ENCODE assay signal across 9 mouse cellular contexts in the genomic region with DNA sequence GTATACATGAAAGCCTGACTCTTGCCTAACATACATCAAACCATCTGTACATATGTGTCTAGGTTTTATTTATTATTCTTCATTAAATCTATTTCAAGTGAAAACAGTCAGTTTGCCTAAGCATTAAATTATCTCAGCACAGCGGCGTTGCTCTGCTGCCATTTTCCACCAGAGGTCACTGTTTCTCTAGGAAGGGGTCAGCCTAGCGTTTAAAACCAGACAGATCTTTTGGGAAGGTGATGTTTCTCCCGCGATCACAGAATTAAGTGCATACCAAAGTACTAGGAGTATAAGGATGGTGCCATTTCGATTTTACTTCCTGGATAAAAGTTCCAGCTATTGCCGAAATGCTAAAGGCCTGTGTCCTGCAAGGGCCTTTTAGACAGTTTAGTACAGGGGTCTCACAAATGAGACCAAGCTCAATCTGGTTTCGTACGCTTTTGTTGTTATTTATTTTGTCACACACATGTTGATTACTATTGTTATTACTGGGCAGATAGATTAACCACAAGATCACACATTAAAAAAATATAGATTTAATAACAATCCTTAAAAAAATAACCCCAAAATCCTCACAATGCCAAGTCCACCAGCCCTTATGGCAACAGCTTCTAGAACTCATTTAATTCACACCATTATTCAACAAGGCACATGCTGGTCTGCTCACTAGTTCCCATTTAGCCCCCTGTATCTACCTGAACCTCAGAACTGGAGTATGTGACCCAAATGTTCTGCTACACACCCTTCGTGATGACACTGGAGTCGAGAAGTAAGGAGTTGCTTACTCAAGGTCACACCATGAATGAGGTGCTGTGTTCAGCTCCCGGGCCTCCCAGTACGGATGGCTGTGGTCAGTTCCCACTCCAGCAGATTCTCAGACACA. TPM values are rescaled to one million over a fixed set of nuclear protein-coding genes. Genes with fewer than 3 reads are reported as not detected.
DNase-seq lines count a peak whose midpoint lies in the region; ATAC-seq and TF ChIP-seq lines count a peak whose summit lies in the region.
"Had no signal": no experiment of that assay in that cellular context is flagged by ENCODE, and none has a peak within 500 bp of the region (broad histone marks: within the 10 kb centered on the region; RNA-seq: fewer than 3 reads in every experiment).

No protein-coding gene starts in this region.

- peak; percentile 43; the same call in 1 of the 2 replicates for TF ChIP-seq CTCF in testis, adult 2 months (IDR thresholded peaks at IDR 0.05; ENCODE audit: control insufficient read depth, insufficient read depth, insufficient replicate concordance, low read depth, low read length)

- no peak for TF ChIP-seq POLR2A in testis, adult 2 months (IDR thresholded peaks at IDR 0.05; ENCODE audit: control insufficient read depth, low read depth, low read length)

- no peaks in the 10 kb centered on the region for H3K4me1 ChIP-seq in embryonic facial prominence, embryonic 10.5 days
- no peaks in the 10 kb centered on the region for H3K4me1 ChIP-seq in heart, embryonic 16.5 days (ENCODE audit: control insufficient read depth, insufficient read depth, low read length)
- no peaks in the 10 kb centered on the region for H3K4me1 ChIP-seq in liver, embryonic 13.5 days (replicated peaks)
- H3K4me1 ChIP-seq in neural tube, embryonic 11.5 days (ENCODE audit: control insufficient read depth, insufficient read depth, low read length) = no peaks in the 10 kb centered on the region
- no peaks in the 10 kb centered on the region for H3K4me1 ChIP-seq in testis, adult 2 months (ENCODE audit: control insufficient read depth, insufficient read depth, low read length)
- H3K4me1 ChIP-seq: embryonic facial prominence, embryonic 15.5 days had no signal

- no peaks in the 10 kb centered on the region for H3K9me3 ChIP-seq in embryonic facial prominence, embryonic 10.5 days
- no peaks in the 10 kb centered on the region for H3K9me3 ChIP-seq in heart, embryonic 16.5 days (replicated peaks; ENCODE audit: control insufficient read depth, low read length)
- no peaks in the 10 kb centered on the region for H3K9me3 ChIP-seq in liver, embryonic 13.5 days (replicated peaks)
- H3K9me3 ChIP-seq in neural tube, embryonic 11.5 days (ENCODE audit: control insufficient read depth, low read length) = no peaks in the 10 kb centered on the region
- H3K9me3 ChIP-seq: embryonic facial prominence, embryonic 15.5 days had no signal

- H3K27me3 ChIP-seq in embryonic facial prominence, embryonic 10.5 days (replicated peaks; ENCODE audit: low read depth, poor library complexity, severe bottlenecking) = no peaks in the 10 kb centered on the region
- no peaks in the 10 kb centered on the region for H3K27me3 ChIP-seq in heart, embryonic 16.5 days (ENCODE audit: control insufficient read depth, insufficient read depth, low read length)
- no peaks in the 10 kb centered on the region for H3K27me3 ChIP-seq in liver, embryonic 13.5 days
- H3K27me3 ChIP-seq in neural tube, embryonic 11.5 days (ENCODE audit: control insufficient read depth, insufficient read depth, low read length) = no peaks in the 10 kb centered on the region
- H3K27me3 ChIP-seq in testis, adult 2 months (ENCODE audit: control insufficient read depth, insufficient read depth, low read length) = no peaks in the 10 kb centered on the region
- H3K27me3 ChIP-seq: embryonic facial prominence, embryonic 15.5 days had no signal

- no peaks in the 10 kb centered on the region for H3K36me3 ChIP-seq in embryonic facial prominence, embryonic 10.5 days (replicated peaks)
- H3K36me3 ChIP-seq in heart, embryonic 16.5 days (ENCODE audit: control insufficient read depth, insufficient read depth) = no peaks in the 10 kb centered on the region
- H3K36me3 ChIP-seq in liver, embryonic 13.5 days = no peaks in the 10 kb centered on the region
- no peaks in the 10 kb centered on the region for H3K36me3 ChIP-seq in neural tube, embryonic 11.5 days (ENCODE audit: control insufficient read depth, insufficient read depth, low read length)
- no peaks in the 10 kb centered on the region for H3K36me3 ChIP-seq in testis, adult 2 months (ENCODE audit: control insufficient read depth, insufficient read depth, low read length)
- H3K36me3 ChIP-seq: embryonic facial prominence, embryonic 15.5 days had no signal

- no peak overlapping the region for H3K27ac ChIP-seq in embryonic facial prominence, embryonic 10.5 days (replicated peaks)
- no peak overlapping the region for H3K27ac ChIP-seq in heart, embryonic 16.5 days (ENCODE audit: low read length)
- no peak overlapping the region for H3K27ac ChIP-seq in liver, embryonic 13.5 days
- no peak overlapping the region for H3K27ac ChIP-seq in neural tube, embryonic 11.5 days (ENCODE audit: low read depth, low read length)
- no peak overlapping the region for H3K27ac ChIP-seq in testis, adult 2 months (ENCODE audit: control insufficient read depth, insufficient read depth, low read depth, low read length)
- H3K27ac ChIP-seq: embryonic facial prominence, embryonic 15.5 days had no signal

- 0 out of 2 replicates have a peak overlapping the region, but pooled peaks have one; percentile 2 for H3K4me2 ChIP-seq in heart, embryonic 16.5 days (ENCODE audit: low read depth, low read length)
- no peak overlapping the region for H3K4me2 ChIP-seq in liver, embryonic 13.5 days
- H3K4me2 ChIP-seq in neural tube, embryonic 11.5 days (ENCODE audit: low read depth) = no peak overlapping the region
- H3K4me2 ChIP-seq: embryonic facial prominence, embryonic 15.5 days had no signal

- no peak for ATAC-seq in heart, embryonic 16.5 days (replicated peaks; ENCODE audit: extremely low read depth, insufficient read depth, low FRiP score)
- no peak for ATAC-seq in liver, embryonic 13.5 days (ENCODE audit: low read depth)
- peak; percentile 72 for ATAC-seq in neural tube, embryonic 11.5 days (ENCODE audit: insufficient read depth, low FRiP score, low TSS enrichment)

- WGBS in embryonic facial prominence, embryonic 10.5 days = 45% methylated on average over 13 of the region's 13 CpGs
- WGBS in heart, embryonic 16.5 days = 41% methylated on average over 13 of the region's 13 CpGs
- 33% methylated on average over 13 of the region's 13 CpGs for WGBS in liver, embryonic 13.5 days (ENCODE audit: insufficient replicate concordance)
- WGBS in neural tube, embryonic 11.5 days = 46% methylated on average over 13 of the region's 13 CpGs

- DNase-seq in B cell, adult 2 months = peak; percentile 76 to 77
- DNase-seq in adrenal gland, postnatal 14 days = peak; percentile 83
- DNase-seq in embryonic facial prominence, embryonic 10.5 days (ENCODE audit: low spot score) = peak; percentile 71
- peak; percentile 84 for DNase-seq in kidney, postnatal 10 days
- DNase-seq in liver, embryonic 13.5 days = peak; percentile 22
- peak; percentile 74 for DNase-seq in neural tube, embryonic 11.5 days (ENCODE audit: low spot score)

- no peak overlapping the region for H3K4me3 ChIP-seq in embryonic facial prominence, embryonic 10.5 days
- H3K4me3 ChIP-seq in heart, embryonic 16.5 days (ENCODE audit: low read length) = no peak overlapping the region
- no peak overlapping the region for H3K4me3 ChIP-seq in liver, embryonic 13.5 days (replicated peaks)
- no peak overlapping the region for H3K4me3 ChIP-seq in neural tube, embryonic 11.5 days (ENCODE audit: low read depth, low read length)
- H3K4me3 ChIP-seq in testis, adult 2 months (ENCODE audit: control insufficient read depth, low read depth, low read length) = no peak overlapping the region
- H3K4me3 ChIP-seq: embryonic facial prominence, embryonic 15.5 days had no signal

- no peak overlapping the region for H3K9ac ChIP-seq in heart, embryonic 16.5 days (ENCODE audit: low read length)
- no peak overlapping the region for H3K9ac ChIP-seq in liver, embryonic 13.5 days
- H3K9ac ChIP-seq in neural tube, embryonic 11.5 days (ENCODE audit: low read length) = no peak overlapping the region
- H3K9ac ChIP-seq: embryonic facial prominence, embryonic 15.5 days had no signal

RNA-seq across cellular contexts. Expression of gene Mysm1, which starts 29.5 kb away (rescaled TPM):
- 23.1 and 26.0 TPM in 2 replicates for total RNA-seq in adrenal gland, postnatal 14 days (2021)
- polyA plus RNA-seq in embryonic facial prominence, embryonic 10.5 days (2016; fragmentation: Nextera tagmentation; extraction: Ambion mirVana) = 29.2 and 32.9 TPM in 2 replicates
- 15.0 and 15.3 TPM in 2 replicates for polyA plus RNA-seq in heart, embryonic 16.5 days (2015; fragmentation: Nextera tagmentation; extraction: Ambion mirVana)
- 8.3 and 10.5 TPM in 2 replicates for polyA plus RNA-seq in liver, embryonic 13.5 days (2015; fragmentation: Nextera tagmentation; extraction: Ambion mirVana)
- polyA plus RNA-seq in neural tube, embryonic 11.5 days (2014; fragmentation: Nextera tagmentation; extraction: Ambion mirVana) = 24.4 and 24.8 TPM in 2 replicates
- 2.3 and 3.3 TPM in 2 replicates for polyA plus RNA-seq in testis, adult 2 months (2012; rRNA removed)

RNA-seq across cellular contexts. Expression of gene Jun, which starts 43.6 kb away (rescaled TPM):
- 68.6 and 95.7 TPM in 2 replicates for total RNA-seq in adrenal gland, postnatal 14 days (2021)
- polyA plus RNA-seq in embryonic facial prominence, embryonic 10.5 days (2016; fragmentation: Nextera tagmentation; extraction: Ambion mirVana) = 69.8 and 78.0 TPM in 2 replicates
- polyA plus RNA-seq in heart, embryonic 16.5 days (2015; fragmentation: Nextera tagmentation; extraction: Ambion mirVana) = 72.0 and 81.5 TPM in 2 replicates
- 5.9 and 6.4 TPM in 2 replicates for polyA plus RNA-seq in liver, embryonic 13.5 days (2015; fragmentation: Nextera tagmentation; extraction: Ambion mirVana)
- 49.6 and 52.9 TPM in 2 replicates for polyA plus RNA-seq in neural tube, embryonic 11.5 days (2014; fragmentation: Nextera tagmentation; extraction: Ambion mirVana)
- 4.1 and 5.1 TPM in 2 replicates for polyA plus RNA-seq in testis, adult 2 months (2012; rRNA removed)

Comparison
In these comparisons a context has a peak if more than half of its experiments do, and no peak if none do; other contexts are left out.
1. DNase-seq: peak in every context shown above with its lines; median percentile 84 in kidney, postnatal 10 days; 83 in adrenal gland, postnatal 14 days; 76 in B cell, adult 2 months; 74 in neural tube, embryonic 11.5 days; 71 in embryonic facial prominence, embryonic 10.5 days; 22 in liver, embryonic 13.5 days.